Mouse (Mus musculus) T-helper 1 cell (primary cell): ENCODE data around the gene Polr3k.

Experiments
- in situ Hi-C: fragments of 300-600 bp; cut with MboI, MseI; formaldehyde crosslinking; loops from one replicate; pipeline ENCODE4 v1.15.1; 2025; ENCODE audit warnings: high pct_unique_total_duplicates

Polr3k gene

GRCm38 (mm10) chr2:181863791-181864535 lies at the start of gene Polr3k:
Gene Polr3k, plus strand, starts transcription at chr2:181864337.
- in situ Hi-C loops: loop anchor here (10.0 kb wide), 1 partner anchor 1959 kb away; no protein-coding TSS in a partner anchor

- in situ Hi-C loops: no loop called here
Measured at GRCm38 (mm10) chr2:181829032-181829650, 35.0 kb upstream of the Polr3k start.

GRCm38 (mm10) chr2:181832745-181833144 lies 31.4 kb upstream of the Polr3k start:
- in situ Hi-C loops: no loop called here

- in situ Hi-C loops: no loop called here
Measured at GRCm38 (mm10) chr2:181837372-181838292, 26.5 kb upstream of the Polr3k start, which contains the start of gene Pcmtd2. Gene Pcmtd2, plus strand, starts transcription at chr2:181837854.

- in situ Hi-C loops: no loop called here
Measured at GRCm38 (mm10) chr2:181838293-181838680, 25.9 kb upstream of the Polr3k start.

- in situ Hi-C loops: no loop called here
Measured at GRCm38 (mm10) chr2:181845709-181846394, 18.3 kb upstream of the Polr3k start.

- in situ Hi-C loops: loop anchor here (10.0 kb wide), 1 partner anchor 1960 kb away; no protein-coding TSS in a partner anchor
Measured at GRCm38 (mm10) chr2:181864536-181864860, 361 bp downstream of the Polr3k start.

GRCm38 (mm10) chr2:181866931-181867330 lies 2.8 kb downstream of the Polr3k start:
- in situ Hi-C loops: loop anchor here (5.0 to 10.0 kb wide), 2 partner anchors 145 to 1962 kb away; no protein-coding TSS in a partner anchor

GRCm38 (mm10) chr2:181871039-181871438 lies 6.9 kb downstream of the Polr3k start:
- in situ Hi-C loops: no loop called here

- in situ Hi-C loops: no loop called here
Measured at GRCm38 (mm10) chr2:181878903-181879302, 14.8 kb downstream of the Polr3k start.

GRCm38 (mm10) chr2:181883022-181883749 lies 19.0 kb downstream of the Polr3k start:
- in situ Hi-C loops: no loop called here

GRCm38 (mm10) chr2:181917861-181918260 lies 53.7 kb downstream of the Polr3k start:
- in situ Hi-C loops: no loop called here

GRCm38 (mm10) chr2:181918501-181918900 lies 54.4 kb downstream of the Polr3k start:
- in situ Hi-C loops: no loop called here
